Mouse (Mus musculus): ENCODE measurements around the gene Psmc4.

DNA sequence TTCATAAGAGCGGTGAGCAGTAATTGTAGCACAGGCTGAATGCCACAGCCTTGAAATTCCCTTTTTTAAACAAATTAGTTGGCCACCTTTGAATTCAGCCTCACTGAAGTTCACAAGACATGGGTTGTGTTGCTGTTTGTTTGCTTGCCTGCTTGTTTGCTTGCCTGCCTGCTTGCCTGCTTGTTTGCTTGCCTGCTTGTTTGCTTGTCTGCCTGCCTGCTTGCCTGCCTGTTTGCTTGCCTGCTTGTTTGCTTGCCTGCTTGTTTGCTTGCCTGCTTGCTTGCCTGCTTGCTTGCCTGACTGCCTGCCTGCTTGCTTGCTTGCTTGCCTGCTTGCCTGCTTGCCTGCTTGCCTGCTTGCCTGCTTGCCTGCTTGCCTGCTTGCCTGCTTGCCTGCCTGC lies 10.1 kb upstream of the Psmc4 start:
- TF ChIP-seq CTCF (IDR thresholded peaks at IDR 0.05), result no peak
- TF ChIP-seq POLR2A (IDR thresholded peaks at IDR 0.05; ENCODE audit: insufficient read depth, low read depth, low read length), result no peak
- no peak for TF ChIP-seq EP300 (IDR thresholded peaks at IDR 0.05; ENCODE audit: insufficient read depth, low read depth, low read length)
